Mouse (Mus musculus): ENCODE results near the gene Slc34a3.

DNA sequence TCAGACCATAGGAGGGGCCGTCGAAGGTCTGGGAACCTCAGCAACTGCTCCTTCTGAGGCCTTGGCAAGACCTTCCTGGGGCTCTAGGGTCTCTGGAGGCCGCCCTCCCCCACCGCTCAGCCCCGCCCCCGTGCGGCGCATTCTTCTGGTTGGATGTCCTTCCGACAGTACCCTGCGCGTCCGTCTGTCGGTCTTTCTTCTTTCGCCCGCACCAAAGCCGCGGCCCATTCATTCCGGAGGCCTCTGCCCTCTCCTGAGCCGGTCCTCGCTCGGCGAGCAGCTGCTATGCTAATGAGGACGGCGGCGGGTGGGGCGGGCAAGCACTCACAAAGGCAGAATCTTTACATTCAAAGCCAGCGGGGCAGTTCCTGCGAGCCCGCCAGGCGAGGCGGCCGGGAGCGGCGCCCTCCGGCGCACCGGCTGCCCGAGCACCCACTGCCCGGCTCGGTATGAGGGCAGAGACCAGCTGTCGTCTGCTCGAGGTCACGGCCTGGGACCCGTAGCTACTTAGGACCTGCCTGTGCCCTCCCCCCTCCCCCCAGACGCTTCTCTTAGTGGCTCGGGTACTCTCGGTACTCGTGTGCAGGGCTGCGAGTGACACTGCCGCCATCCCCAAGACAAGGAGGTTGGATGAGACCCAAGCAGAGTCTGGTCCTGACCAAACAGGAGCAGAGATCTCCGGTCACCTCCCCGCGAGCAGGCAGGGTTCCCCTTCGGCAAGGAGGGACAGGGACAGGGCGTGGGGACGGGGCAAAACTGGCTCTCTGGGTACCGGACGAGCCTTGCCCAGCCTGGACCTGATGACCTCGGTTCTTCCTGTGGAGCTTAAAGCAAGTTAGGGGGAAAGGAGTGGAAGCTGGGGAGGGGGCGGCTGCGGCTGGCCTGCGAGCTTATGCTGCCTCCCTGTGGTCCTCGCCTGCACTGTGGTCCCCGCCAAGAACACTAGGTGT is 48.3 kb downstream of the Slc34a3 start:
- TF ChIP-seq POLR2A (IDR thresholded peaks at IDR 0.05; ENCODE audit: borderline replicate concordance, extremely low read depth, low read depth, low read length) (no peak), CTCF (IDR thresholded peaks at IDR 0.05; ENCODE audit: insufficient read depth, low read length) (peak; percentile 39; the same call in 1 of the 2 replicates)

Data from lung, adult 2 months (tissue).